In genomic region chr13:32866484-32866883, GRCm38 (mm10) we compare ENCODE assay signal across 9 mouse cellular contexts. TPM values are rescaled to one million over a fixed set of nuclear protein-coding genes. Genes with fewer than 3 reads are reported as not detected.
DNase-seq lines count a peak whose midpoint lies in the region; ATAC-seq lines count a peak whose summit lies in the region.
"Had no signal": no experiment of that assay in that cellular context is flagged by ENCODE, and none has a peak within 500 bp of the region (broad histone marks: within the 10 kb centered on the region; RNA-seq: fewer than 3 reads in every experiment).

No protein-coding gene starts in this region.

- H3K9ac ChIP-seq in forebrain, embryonic 12.5 days, result no peak overlapping the region
- H3K9ac ChIP-seq: limb, embryonic 12.5 days had no signal

- 9% methylated on average over 9 of the region's 9 CpGs for WGBS in forebrain, embryonic 12.5 days
- 8% methylated on average over 9 of the region's 9 CpGs for WGBS in hindbrain, embryonic 10.5 days

- H3K27me3 ChIP-seq in forebrain, embryonic 12.5 days, result no peaks in the 10 kb centered on the region
- no peaks in the 10 kb centered on the region for H3K27me3 ChIP-seq in hindbrain, embryonic 10.5 days (ENCODE audit: insufficient read depth, poor library complexity, severe bottlenecking)

- H3K27ac ChIP-seq in forebrain, embryonic 12.5 days, result no peak overlapping the region
- no peak overlapping the region for H3K27ac ChIP-seq in hindbrain, embryonic 10.5 days
- H3K27ac ChIP-seq: limb, embryonic 12.5 days had no signal

- H3K4me1 ChIP-seq in forebrain, embryonic 12.5 days, result peaks cover 3% of the 10 kb centered on the region; the same call in 1 of the 2 replicates
- H3K4me1 ChIP-seq in hindbrain, embryonic 10.5 days (replicated peaks), result no peaks in the 10 kb centered on the region
- H3K4me1 ChIP-seq: limb, embryonic 12.5 days had no signal

- no peak overlapping the region for H3K4me2 ChIP-seq in forebrain, embryonic 12.5 days
- H3K4me2 ChIP-seq: limb, embryonic 12.5 days had no signal

- DNase-seq in ES-CJ7 (ENCODE audit: low read depth, low spot score), result peak; percentile 82
- DNase-seq in c-Kit-negative CD71-positive TER-119-positive erythroid progenitor cells, embryonic 14.5 days (ENCODE audit: low read depth, low spot score), result peak; percentile 36
- DNase-seq in hindbrain, embryonic 10.5 days (ENCODE audit: low spot score), result peak; percentile 65
- DNase-seq in layer of hippocampus, adult 8-10 months (ENCODE audit: low spot score in 2 of 2), result peak; percentile 43 to 77
- DNase-seq in lung, postnatal 14 days, result peak; percentile 81
- DNase-seq in retina, postnatal 7 days (ENCODE audit: low read depth, low spot score), result peak; percentile 48
- peak; percentile 41 to 54 for DNase-seq in urinary bladder, adult 18-20 months (ENCODE audit: low spot score in 2 of 2)

- ATAC-seq in forebrain, embryonic 12.5 days (ENCODE audit: low FRiP score), result peak; percentile 73; the same call in 1 of the 2 replicates

- no peaks in the 10 kb centered on the region for H3K36me3 ChIP-seq in forebrain, embryonic 12.5 days (replicated peaks)
- H3K36me3 ChIP-seq in hindbrain, embryonic 10.5 days, result no peaks in the 10 kb centered on the region
- H3K36me3 ChIP-seq: limb, embryonic 12.5 days had no signal

- H3K9me3 ChIP-seq in forebrain, embryonic 12.5 days, result no peaks in the 10 kb centered on the region
- no peaks in the 10 kb centered on the region for H3K9me3 ChIP-seq in hindbrain, embryonic 10.5 days
- H3K9me3 ChIP-seq: limb, embryonic 12.5 days had no signal

- H3K4me3 ChIP-seq in forebrain, embryonic 12.5 days (replicated peaks), result no peak overlapping the region
- H3K4me3 ChIP-seq in hindbrain, embryonic 10.5 days, result no peak overlapping the region
- H3K4me3 ChIP-seq: limb, embryonic 12.5 days had no signal

RNA-seq across cellular contexts. Expression of gene Serpinb1a, which starts 15.5 kb away (rescaled TPM):
- 0.33 and 0.51 TPM in 2 replicates for polyA plus RNA-seq in forebrain, embryonic 12.5 days (2016; fragmentation: Nextera tagmentation; extraction: Ambion mirVana)
- 0.32 and 0.85 TPM in 2 replicates for polyA plus RNA-seq in hindbrain, embryonic 10.5 days (2016; fragmentation: Nextera tagmentation; extraction: Ambion mirVana)
- 10 to 100 TPM in 1 of 4 experiments, 1 to 10 TPM in 3; 3.8 to 10.8 (median 6.7) TPM for total RNA-seq in layer of hippocampus, adult 8-10 months (2022)

RNA-seq across cellular contexts. Expression of gene Serpinb1c, which starts 31.5 kb away (rescaled TPM):
- not detected in 2 replicates for polyA plus RNA-seq in forebrain, embryonic 12.5 days (2016; fragmentation: Nextera tagmentation; extraction: Ambion mirVana)
- polyA plus RNA-seq in hindbrain, embryonic 10.5 days (2016; fragmentation: Nextera tagmentation; extraction: Ambion mirVana), result not detected in 2 replicates
- total RNA-seq in layer of hippocampus, adult 8-10 months (2022), result under 1 TPM in 1 of 4 experiments, not detected in 3; 0.48 TPM
- polyA plus RNA-seq: limb, embryonic 12.5 days had no signal
